Mouse (Mus musculus): ENCODE data around the gene Calcb.

DNA sequence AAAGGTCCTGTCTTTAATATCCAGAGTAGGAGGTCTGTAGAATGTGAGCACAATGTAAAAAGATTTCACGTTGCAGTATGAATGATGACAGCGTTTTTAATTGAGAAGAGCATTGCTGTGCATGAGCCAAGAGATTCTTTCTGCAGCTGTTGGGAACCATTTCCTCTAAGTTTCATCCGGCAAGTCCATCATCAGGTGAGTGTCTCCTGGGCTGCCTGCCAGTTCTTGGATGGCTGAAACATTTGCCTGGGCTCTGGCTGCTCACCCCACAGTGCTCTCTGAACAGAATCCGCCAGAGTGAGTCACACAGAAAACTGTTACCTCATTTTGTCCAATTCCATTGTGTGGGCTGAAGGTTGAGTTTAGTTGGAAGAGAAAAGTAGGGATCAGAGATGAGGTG lies 11.7 kb upstream of the Calcb start:
- TF ChIP-seq POLR2A (IDR thresholded peaks at IDR 0.05; ENCODE audit: control insufficient read depth, low read depth, low read length) (no peak), CTCF (IDR thresholded peaks at IDR 0.05; ENCODE audit: control insufficient read depth, insufficient read depth, insufficient replicate concordance, low read depth, low read length) (no peak)

Measured in testis, adult 2 months (tissue).